Mouse (Mus musculus) CH12.LX (cell line): Measurements from ENCODE around the gene Ebf4. TPM values are rescaled to one million over a fixed set of nuclear protein-coding genes. Genes with fewer than 3 reads are reported as not detected.
"Not testable (repeated sequence)": the region's sequence is repeated elsewhere in the genome, so short reads cannot be mapped to it uniquely, and the experiment has no call there.

Experiments
- DNase-seq: peaks from one replicate; pipeline ENCODE4 v3.0.0-alpha.2; 2013; ENCODE audit errors: extremely low read depth
- H3K27ac ChIP-seq: 2 replicates; pipeline ENCODE4 v1.5.1; 2012; ENCODE audit warnings: low read depth, mild to moderate bottlenecking, control low read depth, moderate library complexity; ENCODE audit not compliant: insufficient read depth
- H3K27me3 ChIP-seq: replicated peaks from 2 replicates; pipeline ENCODE3; 2012; ENCODE audit warnings: inconsistent platforms
- H3K36me3 ChIP-seq, 2 experiments: replicated peaks in 1 of 2; 2 replicates each; pipeline versions ENCODE3 to v1.6.1; 2012; ENCODE audit warnings: inconsistent platforms in 1 of 2, low read length in 1 of 2, mild to moderate bottlenecking in 1 of 2, mixed read lengths in 1 of 2, moderate library complexity in 1 of 2; ENCODE audit not compliant: control insufficient read depth in 1 of 2, insufficient read depth in 1 of 2
- H3K4me1 ChIP-seq, 2 experiments: 2 replicates each; pipeline ENCODE4 v1.6.1; 2012; ENCODE audit warnings: inconsistent platforms in 1 of 2, moderate library complexity in 1 of 2; ENCODE audit not compliant: insufficient read depth in 2 of 2, control insufficient read depth in 1 of 2
- H3K4me2 ChIP-seq: 2 replicates; pipeline ENCODE4 v1.6.1; 2012; ENCODE audit warnings: low read depth, mild to moderate bottlenecking, control low read depth; ENCODE audit not compliant: poor library complexity, insufficient read depth, severe bottlenecking
- H3K4me3 ChIP-seq, 3 experiments: fragments of 150-350 bp in 1 of 3; sonication (generic) in 1 of 3; replicated peaks in 1 of 3; 2 replicates each; pipeline versions ENCODE3 to v1.5.1; 2011 to 2012; ENCODE audit warnings: low read depth in 2 of 3, low read length in 2 of 3, mild to moderate bottlenecking in 2 of 3, moderate library complexity in 2 of 3, control low read depth in 1 of 3, improper control_type of control experiment in 1 of 3, inconsistent platforms in 1 of 3, mixed read lengths in 1 of 3; ENCODE audit not compliant: poor library complexity in 1 of 3
- H3K79me2 ChIP-seq: replicated peaks from 2 replicates; pipeline ENCODE4 v1.6.1; 2012; ENCODE audit warnings: mild to moderate bottlenecking, moderate library complexity; ENCODE audit not compliant: control insufficient read depth, poor library complexity, insufficient read depth, severe bottlenecking; ENCODE audit errors: extremely low read depth
- H3K9ac ChIP-seq: 2 replicates; pipeline ENCODE4 v1.6.1; 2012; ENCODE audit warnings: low read depth, mild to moderate bottlenecking, control low read depth, moderate library complexity; ENCODE audit not compliant: insufficient read depth
- H3K9me3 ChIP-seq: replicated peaks from 2 replicates; pipeline ENCODE3; 2012; ENCODE audit warnings: low read length, inconsistent platforms, mixed read lengths
- CHD1 ChIP-seq: IDR thresholded peaks from 2 replicates; pipeline ENCODE4 v1.6.1; 2012; ENCODE audit warnings: low read depth, low read length, improper control_type of control experiment, inconsistent platforms
- CTCF ChIP-seq, 2 experiments: IDR thresholded peaks in 1 of 2; conservative IDR thresholded peaks in 1 of 2; 2 replicates each; pipeline ENCODE4 v1.5.1; 2011 to 2012; ENCODE audit warnings: low read depth in 2 of 2, low read length in 2 of 2, improper control_type of control experiment in 1 of 2, inconsistent platforms in 1 of 2, mild to moderate bottlenecking in 1 of 2, moderate library complexity in 1 of 2
- E2F4 ChIP-seq: IDR thresholded peaks from 2 replicates; pipeline ENCODE4 v1.6.1; 2011; ENCODE audit warnings: low read depth, low read length, improper control_type of control experiment; ENCODE audit not compliant: insufficient replicate concordance
- ELF1 ChIP-seq: IDR thresholded peaks from 2 replicates; pipeline ENCODE4 v1.6.1; 2014; ENCODE audit warnings: low read depth, mild to moderate bottlenecking, inconsistent platforms, low read length, improper control_type of control experiment
- ETS1 ChIP-seq: conservative IDR thresholded peaks from 2 replicates; pipeline ENCODE4 v1.6.1; 2012; ENCODE audit warnings: low read depth, mild to moderate bottlenecking, inconsistent platforms, low read length, improper control_type of control experiment, moderate library complexity
- GABPA ChIP-seq: IDR thresholded peaks from 2 replicates; pipeline ENCODE4 v1.6.1; 2012; ENCODE audit warnings: low read depth, low read length, improper control_type of control experiment, inconsistent platforms; ENCODE audit not compliant: insufficient replicate concordance
- HCFC1 ChIP-seq: IDR thresholded peaks from 2 replicates; pipeline ENCODE4 v1.6.1; 2012; ENCODE audit warnings: low read depth, mild to moderate bottlenecking, inconsistent platforms, low read length, improper control_type of control experiment
- IRF4 ChIP-seq: IDR thresholded peaks from 2 replicates; pipeline ENCODE4 v1.6.1; 2014; ENCODE audit warnings: low read depth, mild to moderate bottlenecking, inconsistent platforms, low read length, improper control_type of control experiment
- JUN ChIP-seq: IDR thresholded peaks from 2 replicates; pipeline ENCODE4 v1.6.1; 2011; ENCODE audit warnings: low read depth, mild to moderate bottlenecking, low read length, improper control_type of control experiment, moderate library complexity; ENCODE audit not compliant: insufficient read depth
- KAT2A ChIP-seq: IDR thresholded peaks from 2 replicates; pipeline ENCODE4 v1.6.1; 2012; ENCODE audit warnings: low read length, improper control_type of control experiment, inconsistent platforms; ENCODE audit not compliant: insufficient replicate concordance
- MXI1 ChIP-seq: IDR thresholded peaks from 2 replicates; pipeline ENCODE4 v1.6.1; 2011; ENCODE audit warnings: mild to moderate bottlenecking, low read depth, low read length, improper control_type of control experiment
- MYC ChIP-seq: IDR thresholded peaks from 2 replicates; pipeline ENCODE4 v1.6.1; 2011; ENCODE audit warnings: low read depth, mild to moderate bottlenecking, improper control_type of control experiment, low read length
- NELFE ChIP-seq: IDR thresholded peaks from 2 replicates; pipeline ENCODE4 v1.6.1; 2011; ENCODE audit warnings: low read depth, low read length, improper control_type of control experiment
- POLR2AphosphoS2 ChIP-seq: IDR thresholded peaks from 2 replicates; pipeline ENCODE4 v1.6.1; 2011; ENCODE audit warnings: low read depth, low read length, improper control_type of control experiment
- RAD21 ChIP-seq: IDR thresholded peaks from 2 replicates; pipeline ENCODE4 v1.6.1; 2011; ENCODE audit warnings: low read depth, mild to moderate bottlenecking, low read length, improper control_type of control experiment, moderate library complexity
- RCOR1 ChIP-seq: conservative IDR thresholded peaks from 2 replicates; pipeline ENCODE4 v1.6.1; 2012; ENCODE audit warnings: low read depth, mild to moderate bottlenecking, inconsistent platforms, low read length, improper control_type of control experiment
- SIN3A ChIP-seq: IDR thresholded peaks from 2 replicates; pipeline ENCODE4 v1.6.1; 2012; ENCODE audit warnings: low read length, improper control_type of control experiment, inconsistent platforms
- TCF12 ChIP-seq: IDR thresholded peaks from 2 replicates; pipeline ENCODE4 v1.6.1; 2014; ENCODE audit warnings: low read depth, mild to moderate bottlenecking, inconsistent platforms, low read length, improper control_type of control experiment
- USF1 ChIP-seq: IDR thresholded peaks from 2 replicates; pipeline ENCODE4 v1.6.1; 2014; ENCODE audit warnings: low read depth, mild to moderate bottlenecking, inconsistent platforms, low read length, improper control_type of control experiment
- USF2 ChIP-seq: conservative IDR thresholded peaks from 2 replicates; pipeline ENCODE4 v1.6.1; 2011; ENCODE audit warnings: low read depth, low read length, improper control_type of control experiment
- ZC3H11A ChIP-seq: IDR thresholded peaks from 2 replicates; pipeline ENCODE4 v1.6.1; 2012; ENCODE audit warnings: low read depth, mild to moderate bottlenecking, inconsistent platforms, low read length, improper control_type of control experiment
- ZMIZ1 ChIP-seq: IDR thresholded peaks from 2 replicates; pipeline ENCODE4 v1.6.1; 2012; ENCODE audit warnings: low read depth, mild to moderate bottlenecking, inconsistent platforms, low read length, improper control_type of control experiment
- ZNF384 ChIP-seq: IDR thresholded peaks from 2 replicates; pipeline ENCODE4 v1.6.1; 2012; ENCODE audit warnings: low read depth, low read length, improper control_type of control experiment, inconsistent platforms
- dilution Hi-C: fragments of 300-500 bp; cut with MboI; formaldehyde crosslinking; loops from 2 replicates; pipeline ENCODE4 v1.14.3; 2020; ENCODE audit warnings: low sequenced_read_pairs; ENCODE audit not compliant: extremely low pct_unique_long_range_greater_than_20kb, extremely low pct_ligation_motif_present
- in situ Hi-C: fragments of 300-500 bp; cut with MboI; formaldehyde crosslinking; loops from 3 replicates; pipeline ENCODE4 v1.14.3; 2019; ENCODE audit warnings: low sequenced_read_pairs, low pct_ligation_motif_present, low pct_unique_long_range_greater_than_20kb, mixed read lengths
- polyA plus RNA-seq: library from polyadenylated mRNA; unstranded; fragments of >175 nt; gene quantifications from 2 replicates; pipeline ENCODE4 v1.2.1, GENCODE M21; 2012; ENCODE audit warnings: low read depth; ENCODE audit not compliant: insufficient read length
- total RNA-seq, 2 experiments: library from RNA; depleted of rRNA; stranded (reverse); fragments of 300-350 nt in 1 of 2; fragments of >200 nt in 1 of 2; gene quantifications; 2 replicates each; pipeline ENCODE4 v1.2.3; 2012 to 2014

The Ebf4 gene
- total and polyA plus RNA-seq, 3 experiments = 0.13 TPM; not detected in 2

- peaks cover 57% of the 10 kb centered on the region for H3K27me3 ChIP-seq
Observed at GRCm38 (mm10) chr2:130367386-130367785, 72.4 kb downstream of the Ebf4 start.

GRCm38 (mm10) chr2:130373026-130373425 is 78.1 kb downstream of the Ebf4 start:
- H3K4me2 ChIP-seq, H3K36me3 ChIP-seq, H3K9me3 ChIP-seq, H3K9ac ChIP-seq, H3K27ac ChIP-seq, dilution Hi-C loops, H3K4me1 ChIP-seq, H3K4me3 ChIP-seq, H3K79me2 ChIP-seq, DNase-seq, in situ Hi-C loops: not testable (repeated sequence)
- peaks cover 61% of the 10 kb centered on the region for H3K27me3 ChIP-seq

More at GRCm38 (mm10) chr2:130367386-130367785, 72.4 kb downstream of the Ebf4 start:
- H3K9ac ChIP-seq = no peak overlapping the region
- TF ChIP-seq CHD1 = no peak
- TF ChIP-seq HCFC1 = no peak
- no peak for TF ChIP-seq CTCF (conservative IDR thresholded peaks at IDR 0.05 in 1 of 2, IDR thresholded peaks at IDR 0.05 in 1 of 2; ENCODE audit: low read depth in 2 of 2, low read length in 2 of 2)
- TF ChIP-seq TCF12 = no peak
- no peak for TF ChIP-seq MYC
- no peak for TF ChIP-seq RCOR1
- no peak for TF ChIP-seq POLR2AphosphoS2
- TF ChIP-seq ZC3H11A = no peak
- TF ChIP-seq ZNF384 = no peak
- TF ChIP-seq ELF1 = no peak
- TF ChIP-seq IRF4 = no peak
- TF ChIP-seq, all 38 proteins: peak for 0
- Histone ChIP-seq H3K9me3 (no peaks in the 10 kb centered on the region), H3K4me3 (no peak overlapping the region), H3K79me2 (no peaks in the 10 kb centered on the region), H3K27ac (no peak overlapping the region), H3K36me3 (no peaks in the 10 kb centered on the region), H3K4me1 (peaks cover 0 to 8% of the 10 kb centered on the region in 2 experiments; a peak in 3 of 4 replicates), H3K4me2 (no peak overlapping the region)
- in situ Hi-C loops = loop anchor here (10.0 kb wide), 1 partner anchor 73 kb away; the partner anchor contains the start of gene Ebf4
- no peak for DNase-seq
- dilution Hi-C loops = no loop called here

- Histone ChIP-seq H3K36me3 (no peaks in the 10 kb centered on the region), H3K27me3 (peaks cover 54% of the 10 kb centered on the region), H3K9me3 (peaks cover 4% of the 10 kb centered on the region), H3K9ac (no peak overlapping the region), H3K4me3 (no peak overlapping the region), H3K4me1 (no peaks in the 10 kb centered on the region), H3K27ac (no peak overlapping the region), H3K79me2 (no peaks in the 10 kb centered on the region), H3K4me2 (no peak overlapping the region)
- TF ChIP-seq JUN (no peak), CHD1 (no peak), E2F4 (no peak), ZMIZ1 (no peak), USF2 (no peak), NELFE (no peak), ZC3H11A (no peak), KAT2A (no peak), RCOR1 (no peak), GABPA (no peak), TCF12 (no peak), IRF4 (no peak), RAD21 (no peak), POLR2AphosphoS2 (no peak), ETS1 (no peak), SIN3A (no peak), USF1 (no peak), MYC (no peak), MXI1 (no peak)
- no peak for DNase-seq
- dilution Hi-C loops (no loop called here), in situ Hi-C loops (no loop called here)
Observed at GRCm38 (mm10) chr2:130374951-130375350, 80.0 kb downstream of the Ebf4 start.
